Mouse (Mus musculus): ENCODE data around the gene Fem1b.

The Fem1b gene

GRCm38 (mm10) chr9:62775464-62775863, 36.3 kb downstream of the Fem1b start:
- no peak for DNase-seq

DNA sequence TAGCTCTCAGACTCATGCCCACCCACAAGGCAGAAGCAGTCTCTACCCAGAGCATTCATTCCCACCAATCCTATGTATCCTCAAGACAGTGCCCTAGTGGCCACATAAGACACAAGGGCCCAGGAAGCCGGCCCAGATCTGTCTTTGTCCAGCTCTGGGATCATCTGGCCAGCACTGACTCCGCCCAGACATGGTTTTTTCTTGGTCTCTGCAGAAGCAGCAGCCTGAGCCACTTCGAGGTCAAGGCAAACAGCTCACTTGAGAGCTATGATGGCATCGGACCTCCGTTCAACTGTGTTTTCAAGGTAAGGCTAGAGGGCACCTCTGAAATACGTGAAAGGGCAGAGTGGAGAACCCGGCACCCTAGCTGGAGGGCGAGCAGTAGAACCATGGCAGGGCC, 39.0 kb downstream of the Fem1b start:
- no peak for DNase-seq

- DNase-seq: no peak
These were observed 43.4 kb downstream of the Fem1b start for GRCm38 (mm10) chr9:62768361-62768760.

- no peak for DNase-seq
These were observed 44.3 kb downstream of the Fem1b start for GRCm38 (mm10) chr9:62767464-62767863.

DNA sequence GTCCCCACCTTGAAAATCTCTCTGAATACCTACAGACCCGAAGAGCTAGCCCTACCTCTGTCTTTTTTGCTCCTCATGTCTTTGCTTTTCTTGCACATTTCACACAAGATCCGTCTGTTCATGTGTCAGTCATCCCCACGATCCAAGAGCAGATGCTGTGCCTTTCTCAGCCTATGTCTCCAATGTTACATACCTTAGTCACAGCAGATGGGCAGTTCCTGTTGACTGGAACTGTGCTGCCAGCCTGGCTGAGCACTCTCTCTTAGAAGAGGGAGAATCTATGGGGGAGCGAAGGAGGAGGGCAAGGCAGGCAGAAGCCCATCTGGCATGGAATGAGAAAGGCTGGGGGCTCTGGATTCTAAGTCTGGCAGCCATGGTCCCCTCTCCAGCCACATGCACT, 46.4 kb downstream of the Fem1b start:
- DNase-seq: no peak

GRCm38 (mm10) chr9:62763478-62763877, 48.3 kb downstream of the Fem1b start:
- DNase-seq: no peak

DNA sequence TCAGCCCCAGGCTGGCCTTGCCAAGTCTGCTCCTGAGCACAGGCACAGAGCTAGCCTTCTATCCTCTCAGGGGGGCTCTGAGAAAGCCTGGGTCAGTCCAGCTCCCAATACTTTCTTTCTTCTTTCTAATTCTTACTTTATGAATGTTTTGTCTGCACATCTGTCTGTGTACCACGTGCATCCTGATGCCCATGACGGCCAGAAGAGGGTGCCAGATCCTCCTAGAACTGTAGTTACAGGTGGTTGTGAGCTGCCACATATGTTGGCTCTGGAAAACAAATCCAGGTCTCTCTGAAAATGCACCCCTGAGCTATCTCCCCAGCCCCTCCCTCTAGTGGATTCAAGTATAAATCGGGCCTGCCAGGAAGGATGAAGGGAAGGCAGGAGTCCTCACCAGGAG, 52.1 kb downstream of the Fem1b start:
- no peak for DNase-seq

GRCm38 (mm10) chr9:62758288-62758687, 53.4 kb downstream of the Fem1b start:
- DNase-seq: no peak

DNA sequence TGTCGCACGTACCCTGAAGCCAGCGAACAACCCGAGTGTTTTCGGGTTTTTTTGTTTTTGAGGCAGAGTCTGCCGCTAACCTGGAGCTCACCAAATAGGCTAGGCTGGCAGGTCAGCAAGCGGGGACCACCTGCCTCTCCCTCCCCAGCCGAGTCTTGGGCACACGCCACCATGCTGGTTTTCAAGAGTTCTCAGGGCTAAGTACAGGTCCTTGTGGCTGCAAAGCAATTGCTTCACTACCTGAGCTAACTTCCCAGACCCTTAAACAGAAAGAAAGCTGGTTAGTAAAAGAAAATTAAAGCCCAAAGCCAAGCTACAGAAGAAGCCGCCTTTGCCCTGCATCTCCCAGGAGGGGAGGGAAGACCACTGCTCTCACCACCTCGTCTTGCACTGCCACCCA, 61.4 kb downstream of the Fem1b start:
- DNase-seq: no peak

DNA sequence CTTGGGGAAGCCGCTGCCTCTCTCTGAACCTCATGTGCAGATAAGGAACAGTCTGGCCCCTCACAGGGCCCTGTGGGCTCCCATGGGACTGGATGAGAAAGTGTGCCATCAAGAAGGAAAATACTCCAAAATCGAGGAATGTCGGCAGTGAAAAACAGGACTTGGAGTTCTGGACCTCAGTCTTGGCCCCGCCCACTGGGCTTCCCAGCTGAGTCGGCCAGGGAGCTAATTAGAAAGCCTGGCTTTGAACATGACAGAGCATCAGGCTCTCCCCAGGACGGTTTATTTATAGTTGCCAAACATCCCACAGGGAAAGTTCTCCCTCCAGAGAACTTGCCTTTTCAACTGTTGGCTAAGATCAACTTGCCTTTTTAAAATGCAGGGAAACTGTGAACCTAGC, 62.1 kb downstream of the Fem1b start:
- peak; percentile 21 to 50 for DNase-seq

- DNase-seq: peak; percentile 30 to 47
These were observed 65.1 kb downstream of the Fem1b start for GRCm38 (mm10) chr9:62746646-62747045.

DNA sequence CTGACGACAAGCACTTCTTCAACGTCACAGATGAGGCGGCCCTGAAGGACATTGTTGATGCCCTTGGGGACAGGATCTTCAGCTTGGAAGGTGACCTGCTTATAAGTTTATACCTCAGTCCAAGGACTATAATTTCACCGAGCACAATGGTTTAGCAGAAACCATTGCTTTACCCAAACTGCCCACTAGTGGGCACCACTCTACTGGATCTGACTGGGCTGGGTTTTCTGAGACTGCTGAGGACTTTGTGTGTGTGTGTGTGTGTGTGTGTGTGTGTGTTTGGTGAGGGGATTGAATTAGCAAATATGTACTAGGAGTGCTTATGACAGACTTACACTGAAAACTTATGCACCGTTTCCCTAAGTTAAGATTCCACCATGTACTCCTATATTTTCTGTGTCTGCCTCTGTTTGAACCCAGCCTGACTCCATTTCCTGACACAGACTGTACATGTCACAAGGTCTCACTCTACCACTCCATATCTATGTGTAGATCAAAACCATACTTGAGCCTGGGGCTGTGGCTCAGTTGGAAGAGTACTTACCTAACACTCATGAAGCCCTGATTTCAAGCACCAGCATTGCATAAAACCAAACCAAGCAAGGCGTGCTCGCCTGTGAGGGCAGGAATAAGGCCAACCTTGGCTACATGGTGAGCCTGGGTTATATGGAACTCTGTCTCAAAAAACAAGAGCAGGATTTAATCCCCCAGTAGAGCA, 67.0 kb downstream of the Fem1b start:
- peak in 1 of 2 experiments; percentile 73 for DNase-seq

Measured in kidney, postnatal 25 days (tissue).